Mouse (Mus musculus): ENCODE results near the gene Adgrb3.

GRCm38 (mm10) chr1:25057212-25057611, 772.3 kb downstream of the Adgrb3 start:
- TF ChIP-seq CTCF (IDR thresholded peaks at IDR 0.05; ENCODE audit: insufficient read depth, low read length) (no peak), POLR2A (IDR thresholded peaks at IDR 0.05; ENCODE audit: borderline replicate concordance, extremely low read depth, low read depth, low read length) (no peak)

All from lung, adult 2 months (tissue).